Mouse (Mus musculus) liver, embryonic 12.5 days (tissue): ENCODE measurements around the gene Pbx1. TPM values are rescaled to one million over a fixed set of nuclear protein-coding genes. Genes with fewer than 3 reads are reported as not detected.
"Not testable (repeated sequence)": the region's sequence is repeated elsewhere in the genome, so short reads cannot be mapped to it uniquely, and the experiment has no call there.

Experiments used
- ATAC-seq: fragments of 200-750 bp; cut with Nextera tagmentation; 2 replicates; pipeline ENCODE4 v1.8.0; 2017; ENCODE audit warnings: moderate number of reproducible peaks, mild to moderate bottlenecking, moderate library complexity
- H3K27ac ChIP-seq: fragments of 300-500 bp; sonication (generic); 2 replicates; pipeline ENCODE4 v1.5.1; 2016; ENCODE audit warnings: mild to moderate bottlenecking
- H3K27me3 ChIP-seq: fragments of 300-500 bp; sonication (generic); replicated peaks from 2 replicates; pipeline ENCODE4 v1.6.1; 2016; ENCODE audit warnings: mild to moderate bottlenecking, moderate library complexity
- H3K36me3 ChIP-seq: fragments of 300-500 bp; sonication (generic); 2 replicates; pipeline ENCODE4 v1.6.1; 2016; ENCODE audit warnings: mild to moderate bottlenecking, moderate library complexity
- H3K4me1 ChIP-seq: fragments of 300-500 bp; sonication (generic); 2 replicates; pipeline ENCODE4 v1.6.1; 2016
- H3K4me2 ChIP-seq: fragments of 300-500 bp; sonication (generic); 2 replicates; pipeline ENCODE4 v1.6.1; 2016; ENCODE audit warnings: mild to moderate bottlenecking, moderate library complexity
- H3K4me3 ChIP-seq: fragments of 300-500 bp; sonication (generic); 2 replicates; pipeline ENCODE4 v1.5.1; 2016; ENCODE audit warnings: mild to moderate bottlenecking, moderate library complexity
- H3K9ac ChIP-seq: fragments of 300-500 bp; sonication (generic); 2 replicates; pipeline ENCODE4 v1.6.1; 2016; ENCODE audit warnings: mild to moderate bottlenecking, moderate library complexity
- H3K9me3 ChIP-seq: fragments of 300-500 bp; sonication (generic); replicated peaks from 2 replicates; pipeline ENCODE4 v1.6.1; 2016; ENCODE audit warnings: mild to moderate bottlenecking, moderate library complexity
- WGBS: fragments of 180-500 bp; shearing (Covaris S2); methylation state at CpG from one replicate; pipeline ENCODE4 v1.1.7; 2016; ENCODE audit not compliant: insufficient replicate concordance; 5-methylcytosine and 5-hydroxymethylcytosine counted together
- polyA plus RNA-seq: library from polyadenylated mRNA; unstranded; fragments of >200 nt; fragmentation: Nextera tagmentation; extraction: Ambion mirVana; gene quantifications from 2 replicates; pipeline ENCODE4 v1.2.1, GENCODE M21; 2016

Gene Pbx1
- 6.8 and 6.9 TPM in 2 replicates for polyA plus RNA-seq

GRCm38 (mm10) chr1:168432232-168432280, at the start of gene Pbx1:
TSS of gene Pbx1 (minus strand) at chr1:168432270.
- H3K27me3 ChIP-seq, H3K36me3 ChIP-seq, H3K9me3 ChIP-seq, ATAC-seq: not testable (repeated sequence)
- H3K4me3 ChIP-seq, result peak within 1 kb of the TSS; percentile 71
- H3K27ac ChIP-seq, result peak within 1 kb of the TSS; percentile 81
- peaks cover 27% of the 10 kb centered on the region for H3K4me1 ChIP-seq
- H3K4me2 ChIP-seq, result peak within 1 kb of the TSS; percentile 89
- H3K9ac ChIP-seq, result peak within 1 kb of the TSS; percentile 73

GRCm38 (mm10) chr1:168479626-168480025, 47.6 kb upstream of the Pbx1 start:
- 68% methylated on average over 8 of the region's 8 CpGs for WGBS
- Histone ChIP-seq H3K9me3 (no peaks in the 10 kb centered on the region), H3K4me2 (no peak overlapping the region), H3K27me3 (no peaks in the 10 kb centered on the region), H3K4me3 (no peak overlapping the region), H3K27ac (no peak overlapping the region), H3K9ac (no peak overlapping the region), H3K36me3 (no peaks in the 10 kb centered on the region), H3K4me1 (no peaks in the 10 kb centered on the region)
- ATAC-seq, result no peak

- no peak overlapping the region for H3K4me2 ChIP-seq
- no peaks in the 10 kb centered on the region for H3K27me3 ChIP-seq
- no peak for ATAC-seq
- H3K9me3 ChIP-seq, result no peaks in the 10 kb centered on the region
- no peak overlapping the region for H3K27ac ChIP-seq
- 24% methylated on average over 2 of the region's 2 CpGs for WGBS
- H3K36me3 ChIP-seq, result no peaks in the 10 kb centered on the region
- H3K4me1 ChIP-seq, result no peaks in the 10 kb centered on the region
- H3K4me3 ChIP-seq, result no peak overlapping the region
- no peak overlapping the region for H3K9ac ChIP-seq
Measured at GRCm38 (mm10) chr1:168478829-168479228, 46.8 kb upstream of the Pbx1 start.

GRCm38 (mm10) chr1:168476917-168477316, 44.8 kb upstream of the Pbx1 start:
- H3K4me1 ChIP-seq, result no peaks in the 10 kb centered on the region
- no peak overlapping the region for H3K9ac ChIP-seq
- no peak overlapping the region for H3K27ac ChIP-seq
- H3K4me3 ChIP-seq, result no peak overlapping the region
- H3K36me3 ChIP-seq, result no peaks in the 10 kb centered on the region
- ATAC-seq, result no peak
- H3K4me2 ChIP-seq, result no peak overlapping the region
- H3K9me3 ChIP-seq, result no peaks in the 10 kb centered on the region
- WGBS, result 62% methylated on average over 3 of the region's 3 CpGs
- H3K27me3 ChIP-seq, result no peaks in the 10 kb centered on the region

- Histone ChIP-seq H3K27ac (no peak overlapping the region), H3K4me2 (no peak overlapping the region), H3K9me3 (no peaks in the 10 kb centered on the region), H3K9ac (no peak overlapping the region), H3K4me1 (no peaks in the 10 kb centered on the region), H3K4me3 (no peak overlapping the region), H3K36me3 (no peaks in the 10 kb centered on the region), H3K27me3 (no peaks in the 10 kb centered on the region)
- ATAC-seq, result no peak
- WGBS, result 63% methylated on average over 14 of the region's 14 CpGs
Measured at GRCm38 (mm10) chr1:168476216-168476897, 44.3 kb upstream of the Pbx1 start.

- no peak overlapping the region for H3K27ac ChIP-seq
- no peak overlapping the region for H3K4me2 ChIP-seq
- no peaks in the 10 kb centered on the region for H3K9me3 ChIP-seq
- ATAC-seq, result no peak
- H3K9ac ChIP-seq, result no peak overlapping the region
- no peak overlapping the region for H3K4me3 ChIP-seq
- 72% methylated on average over 17 of the region's 17 CpGs for WGBS
- no peaks in the 10 kb centered on the region for H3K36me3 ChIP-seq
- H3K4me1 ChIP-seq, result no peaks in the 10 kb centered on the region
- no peaks in the 10 kb centered on the region for H3K27me3 ChIP-seq
Measured at GRCm38 (mm10) chr1:168475579-168476208, 43.6 kb upstream of the Pbx1 start.

GRCm38 (mm10) chr1:168473255-168474069, 41.4 kb upstream of the Pbx1 start:
- Histone ChIP-seq H3K9me3 (no peaks in the 10 kb centered on the region), H3K4me3 (no peak overlapping the region), H3K9ac (no peak overlapping the region), H3K4me1 (no peaks in the 10 kb centered on the region), H3K27ac (no peak overlapping the region), H3K4me2 (no peak overlapping the region), H3K36me3 (no peaks in the 10 kb centered on the region), H3K27me3 (no peaks in the 10 kb centered on the region)
- 62% methylated on average over 12 of the region's 12 CpGs for WGBS
- ATAC-seq, result no peak

- Histone ChIP-seq H3K36me3 (no peaks in the 10 kb centered on the region), H3K9ac (no peak overlapping the region)
Measured at GRCm38 (mm10) chr1:168472545-168473254, 40.6 kb upstream of the Pbx1 start.

GRCm38 (mm10) chr1:168459426-168459825, 27.4 kb upstream of the Pbx1 start:
- ATAC-seq, result no peak

More at GRCm38 (mm10) chr1:168472545-168473254, 40.6 kb upstream of the Pbx1 start:
- ATAC-seq, result no peak
- no peaks in the 10 kb centered on the region for H3K4me1 ChIP-seq
- H3K9me3 ChIP-seq, result no peaks in the 10 kb centered on the region
- no peak overlapping the region for H3K4me2 ChIP-seq
- 57% methylated on average over 6 of the region's 6 CpGs for WGBS
- no peak overlapping the region for H3K4me3 ChIP-seq
- H3K27me3 ChIP-seq, result no peaks in the 10 kb centered on the region
- H3K27ac ChIP-seq, result no peak overlapping the region

GRCm38 (mm10) chr1:168457191-168457747, 25.2 kb upstream of the Pbx1 start:
- Histone ChIP-seq H3K27ac (no peak overlapping the region), H3K9me3 (no peaks in the 10 kb centered on the region), H3K4me1 (no peaks in the 10 kb centered on the region), H3K27me3 (no peaks in the 10 kb centered on the region), H3K4me3 (no peak overlapping the region), H3K36me3 (no peaks in the 10 kb centered on the region), H3K4me2 (no peak overlapping the region), H3K9ac (no peak overlapping the region)
- ATAC-seq, result no peak
- 52% methylated on average over 7 of the region's 7 CpGs for WGBS

More at GRCm38 (mm10) chr1:168459426-168459825, 27.4 kb upstream of the Pbx1 start:
- no peaks in the 10 kb centered on the region for H3K36me3 ChIP-seq
- H3K27me3 ChIP-seq, result no peaks in the 10 kb centered on the region
- no peaks in the 10 kb centered on the region for H3K9me3 ChIP-seq
- H3K4me1 ChIP-seq, result no peaks in the 10 kb centered on the region
- no peak overlapping the region for H3K4me2 ChIP-seq
- no peak overlapping the region for H3K27ac ChIP-seq
- WGBS, result 80% methylated on average over 1 of the region's 1 CpGs
- no peak overlapping the region for H3K9ac ChIP-seq
- no peak overlapping the region for H3K4me3 ChIP-seq

- Histone ChIP-seq H3K4me1 (no peaks in the 10 kb centered on the region), H3K4me2 (no peak overlapping the region), H3K9ac (no peak overlapping the region), H3K9me3 (no peaks in the 10 kb centered on the region), H3K4me3 (no peak overlapping the region), H3K27ac (no peak overlapping the region), H3K36me3 (no peaks in the 10 kb centered on the region), H3K27me3 (no peaks in the 10 kb centered on the region)
- 70% methylated on average over 8 of the region's 8 CpGs for WGBS
- no peak for ATAC-seq
Measured at GRCm38 (mm10) chr1:168455178-168455577, 23.1 kb upstream of the Pbx1 start.

- no peak overlapping the region for H3K27ac ChIP-seq
- H3K4me1 ChIP-seq, result peaks cover 19% of the 10 kb centered on the region
- ATAC-seq, result no peak
- H3K4me2 ChIP-seq, result no peak overlapping the region
- 76% methylated on average over 3 of the region's 3 CpGs for WGBS
- H3K36me3 ChIP-seq, result no peaks in the 10 kb centered on the region
- no peak overlapping the region for H3K4me3 ChIP-seq
- no peaks in the 10 kb centered on the region for H3K9me3 ChIP-seq
- H3K9ac ChIP-seq, result no peak overlapping the region
- H3K27me3 ChIP-seq, result no peaks in the 10 kb centered on the region; the same call in 1 of the 2 replicates
Measured at GRCm38 (mm10) chr1:168433671-168434070, 1.6 kb upstream of the Pbx1 start.
